Mouse (Mus musculus) liver, embryonic 14.5 days (tissue): ENCODE measurements around the gene Maco1.

ENCODE experiments used
- CTCF ChIP-seq: IDR thresholded peaks from 2 replicates; pipeline ENCODE4 v1.5.1; 2016; ENCODE audit warnings: antibody characterized with exemption, low read depth, control low read depth
- EP300 ChIP-seq: IDR thresholded peaks from 2 replicates; pipeline ENCODE4 v1.6.1; 2016; ENCODE audit warnings: antibody characterized with exemption, low read depth

DNA sequence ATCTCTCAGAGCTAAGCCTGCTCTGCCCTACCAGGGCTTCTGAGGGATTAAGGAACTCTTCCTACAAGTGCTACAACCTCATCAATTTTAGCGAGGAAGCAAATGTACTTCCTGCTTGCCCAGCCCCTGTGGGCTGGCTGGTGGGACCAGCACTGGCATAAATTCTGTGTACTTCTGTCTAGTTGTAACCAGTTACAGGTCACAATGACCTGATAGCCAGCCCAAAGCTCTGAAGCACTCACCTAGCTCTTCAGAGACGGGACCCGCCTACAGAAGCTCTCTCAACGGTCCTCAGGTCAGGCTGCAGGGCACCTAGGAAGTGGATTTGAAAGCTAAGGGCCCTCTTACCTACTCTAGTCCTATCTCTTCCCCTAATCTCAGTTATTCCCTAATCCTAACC, 35.4 kb downstream of the Maco1 start:
- TF ChIP-seq CTCF (no peak), EP300 (no peak)
